Mouse (Mus musculus): ENCODE measurements around the gene Actr10.

DNA sequence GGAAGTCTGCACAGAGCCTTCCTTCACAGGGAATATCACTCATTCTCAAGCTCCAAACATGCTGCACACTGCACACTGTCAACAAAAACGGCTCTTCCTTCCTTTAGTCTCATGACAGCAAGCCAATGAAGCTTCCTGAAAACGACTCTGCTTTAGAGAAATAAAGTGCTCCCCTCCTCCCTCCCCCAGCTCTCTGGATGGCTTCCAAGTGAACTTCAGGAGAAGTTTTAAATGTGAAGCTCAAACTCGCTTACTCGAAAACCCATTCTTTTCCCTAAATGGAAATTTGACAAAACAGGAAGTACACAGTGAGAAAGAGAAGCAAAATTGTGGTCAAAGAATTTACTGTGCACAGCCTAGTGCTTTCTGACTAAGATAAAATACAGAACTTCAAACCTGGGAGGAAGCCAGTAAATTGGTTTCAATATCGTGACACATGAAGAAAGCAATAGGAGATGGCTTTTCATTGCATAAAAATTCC, 61.8 kb downstream of the Actr10 start:
- TF ChIP-seq CTCF (conservative IDR thresholded peaks at IDR 0.05 in 1 of 2, IDR thresholded peaks at IDR 0.05 in 1 of 2; ENCODE audit: low read depth in 2 of 2, low read length in 2 of 2) (no peak), E2F4 (IDR thresholded peaks at IDR 0.05; ENCODE audit: insufficient replicate concordance, low read depth, low read length) (no peak), USF1 (IDR thresholded peaks at IDR 0.05; ENCODE audit: low read depth, low read length) (no peak), TCF12 (IDR thresholded peaks at IDR 0.05; ENCODE audit: low read depth, low read length) (peak; percentile 35; the same call in 1 of the 2 replicates), POLR2AphosphoS2 (IDR thresholded peaks at IDR 0.05; ENCODE audit: low read depth, low read length) (no peak), MAZ (IDR thresholded peaks at IDR 0.05; ENCODE audit: low read depth, low read length) (no peak), GABPA (IDR thresholded peaks at IDR 0.05; ENCODE audit: insufficient replicate concordance, low read depth, low read length) (no peak), ZMIZ1 (IDR thresholded peaks at IDR 0.05; ENCODE audit: low read depth, low read length) (no peak), ETS1 (conservative IDR thresholded peaks at IDR 0.05; ENCODE audit: low read depth, low read length) (peak; percentile 58; the same call in 1 of the 2 replicates), ZKSCAN1 (IDR thresholded peaks at IDR 0.05; ENCODE audit: borderline replicate concordance, low read depth, low read length) (no peak)
